Mouse (Mus musculus) neutrophil, adult 65 days (primary cell): ENCODE results near the gene Creld2. TPM values are rescaled to one million over a fixed set of nuclear protein-coding genes. Genes with fewer than 3 reads are reported as not detected.

Source experiments
- total RNA-seq: library from RNA; stranded (reverse); gene quantifications from 2 replicates; pipeline ENCODE4 v1.2.4, GENCODE M21; 2023

The Creld2 gene
- total RNA-seq = 22.0 and 27.8 TPM in 2 replicates

DNA sequence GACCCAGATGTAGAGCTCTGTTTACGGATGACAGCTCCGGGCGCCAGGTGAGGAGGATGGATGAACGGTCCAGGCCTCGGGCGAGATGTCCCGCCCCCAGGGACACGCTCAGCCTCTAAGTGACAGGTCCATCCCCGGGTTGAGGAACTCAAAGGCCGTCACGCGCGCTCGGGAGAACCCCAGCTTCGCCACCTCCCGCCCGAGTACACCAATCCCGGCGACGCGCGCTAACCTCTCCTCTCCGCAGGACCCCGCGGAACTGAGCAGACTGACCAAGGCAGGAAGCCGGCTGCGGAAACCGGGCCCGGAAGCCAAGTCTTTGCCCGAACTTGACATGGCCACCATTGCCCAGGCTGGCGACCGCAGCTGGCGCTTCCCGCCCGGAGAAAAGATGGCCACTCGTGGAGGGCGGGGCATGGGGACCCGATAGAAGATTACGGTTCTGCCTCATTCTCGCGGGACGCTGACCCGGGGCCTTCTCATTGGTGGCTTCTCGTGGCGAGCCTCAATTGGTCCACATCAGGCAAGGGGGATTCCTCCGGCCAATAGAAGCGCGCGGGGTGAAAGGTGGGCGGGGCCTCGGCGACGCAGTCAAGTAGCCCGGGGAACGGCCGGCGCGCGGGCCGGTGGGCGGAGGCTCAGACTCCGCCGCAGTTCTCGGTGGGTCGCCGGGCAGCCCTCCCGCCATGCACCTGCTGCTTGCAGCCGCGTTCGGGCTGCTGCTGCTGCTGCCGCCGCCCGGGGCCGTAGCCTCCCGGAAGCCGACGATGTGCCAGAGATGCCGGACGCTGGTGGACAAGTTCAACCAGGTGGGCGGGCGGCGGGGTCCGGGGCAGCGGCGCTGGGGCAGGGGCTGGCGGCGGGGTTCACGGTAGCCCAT, at the start of gene Creld2, which contains the start of gene Alg12:
Creld2 (plus strand) TSS at position 621 of the 880 bp plus-strand sequence.
Alg12 (minus strand) TSS at position 293 of the 880 bp plus-strand sequence.

DNA sequence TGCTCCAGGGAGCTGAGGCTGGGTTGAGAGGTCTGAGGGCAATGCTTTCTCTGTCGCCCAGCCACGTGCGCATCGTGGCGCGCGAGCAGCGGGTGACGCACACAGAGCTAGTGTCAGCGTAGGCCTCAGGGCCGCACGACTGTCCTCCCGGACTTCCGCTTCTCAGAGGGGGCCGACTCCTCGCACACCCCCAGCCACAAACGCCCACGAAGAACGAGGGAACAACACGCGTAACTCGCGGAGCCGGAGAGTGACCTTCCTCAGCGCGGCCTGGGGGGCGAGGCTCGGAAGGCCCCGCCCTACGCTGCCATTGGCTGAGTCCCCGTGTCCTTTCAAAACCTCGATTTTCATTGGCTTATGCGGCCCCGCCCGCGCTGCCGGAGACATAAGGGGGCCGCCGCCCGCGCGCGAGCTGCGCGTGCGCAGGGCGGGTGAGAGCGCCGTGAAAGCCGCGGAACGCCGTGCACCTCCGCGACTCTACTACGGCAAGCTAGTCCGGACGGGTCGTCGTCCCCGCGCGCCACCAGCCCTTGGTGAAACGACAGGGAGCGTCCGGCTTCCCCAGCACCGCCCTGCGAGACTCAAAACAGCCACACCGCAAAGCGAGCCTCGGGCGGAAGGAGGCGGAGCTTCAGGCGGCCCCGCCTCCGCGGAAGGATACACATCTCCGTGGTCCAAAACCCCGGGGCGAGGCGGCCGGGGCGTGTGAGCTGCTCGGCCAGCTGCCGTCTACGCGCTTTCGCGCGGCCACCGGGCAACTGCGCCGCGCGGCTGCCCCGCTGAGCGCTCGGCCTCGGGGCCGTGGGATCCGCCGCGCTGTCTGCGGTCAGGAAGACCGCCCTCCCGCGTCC, 42.6 kb downstream of the Creld2 start, which contains the start of gene Pim3:
Pim3 (plus strand) TSS at position 415 of the 851 bp plus-strand sequence.

Other genes with a start within 250 kb of the Creld2 start
- gene Zdhhc25, start 219.3 kb upstream of the Creld2 start, total RNA-seq = not detected in 2 replicates
- 59.8 and 83.7 TPM in 2 replicates for gene Brd1, start 85.4 kb upstream of the Creld2 start, total RNA-seq
- 12.1 and 14.2 TPM in 2 replicates for gene Zbed4, start 68.0 kb upstream of the Creld2 start, total RNA-seq
- gene Alg12, start 328 bp upstream of the Creld2 start, total RNA-seq = 5.4 and 5.8 TPM in 2 replicates
- 36.8 and 41.5 TPM in 2 replicates for gene Pim3, start 42.5 kb downstream of the Creld2 start, total RNA-seq
- not detected in 2 replicates for gene Ttll8, start 134.8 kb downstream of the Creld2 start, total RNA-seq
- gene Mlc1, start 159.4 kb downstream of the Creld2 start, total RNA-seq = not detected in 2 replicates
- gene Mov10l1, start 163.3 kb downstream of the Creld2 start, total RNA-seq = not detected in 2 replicates
- gene Panx2, start 240.1 kb downstream of the Creld2 start, total RNA-seq = not detected in 2 replicates